Mouse (Mus musculus): ENCODE data around the gene Pttg1.

Pttg1 gene

DNA sequence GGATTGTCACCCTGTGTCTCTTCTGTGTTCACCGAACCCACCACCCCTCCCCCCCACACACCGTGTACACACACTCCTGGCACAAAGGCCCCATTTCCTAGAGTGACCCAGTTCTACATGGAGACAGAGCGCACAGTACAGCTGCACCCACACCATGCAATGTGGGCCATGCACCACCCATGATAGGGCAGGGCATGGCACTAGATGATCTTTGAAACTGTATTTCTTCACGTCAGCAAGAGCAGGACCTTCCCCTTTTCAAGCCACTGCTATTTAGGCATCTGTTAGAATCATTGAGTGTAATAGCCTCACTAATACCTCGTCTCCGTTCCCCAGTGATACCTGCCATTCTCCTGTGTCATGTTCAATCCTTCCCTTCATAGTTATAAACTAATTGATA is 51.1 kb downstream of the Pttg1 start:
- no peak for DNase-seq (ENCODE audit: low spot score in 2 of 2)

DNA sequence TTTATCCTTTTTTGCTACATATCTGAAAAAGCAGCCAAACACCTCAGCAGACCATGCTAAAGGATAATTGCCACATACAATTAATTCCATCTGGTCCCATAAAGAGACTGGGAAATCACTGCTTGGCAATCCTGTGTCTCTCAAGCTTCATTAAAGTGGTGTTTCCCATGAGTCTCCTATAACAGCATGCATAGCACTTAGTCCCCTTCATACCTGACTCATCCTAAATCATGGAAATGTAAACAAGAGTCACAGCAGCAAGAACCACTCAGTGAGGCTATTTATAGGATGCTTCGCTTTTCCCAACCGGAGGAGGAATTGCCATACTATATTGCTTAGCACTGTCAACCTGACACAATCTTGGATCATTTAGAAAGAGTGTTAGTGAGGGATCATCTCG is 52.7 kb downstream of the Pttg1 start:
- no peak for DNase-seq (ENCODE audit: low spot score in 2 of 2)

DNA sequence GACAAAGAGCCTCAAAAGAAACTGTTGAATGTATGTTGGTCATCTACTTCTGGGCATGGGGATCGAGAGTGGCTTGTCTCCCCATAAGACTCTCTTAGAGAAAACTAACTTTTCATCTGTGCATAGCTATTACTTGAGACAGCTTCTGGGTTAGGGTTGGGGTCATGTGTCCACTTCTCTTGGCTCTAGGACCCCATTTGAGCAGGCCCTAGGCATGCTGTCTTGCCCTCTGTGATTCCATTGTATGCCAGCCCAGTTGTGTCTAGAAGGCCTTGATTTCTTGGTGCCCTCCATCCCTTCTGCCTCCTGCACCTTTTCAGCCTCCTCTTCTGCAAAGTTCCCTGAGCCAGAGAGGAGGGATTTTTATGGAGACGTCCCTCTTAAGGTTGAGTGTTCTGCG is 54.2 kb downstream of the Pttg1 start:
- DNase-seq (ENCODE audit: low spot score in 2 of 2), result no peak
